Mouse (Mus musculus) urinary bladder, adult 18-20 months (tissue): Measurements from ENCODE around the gene Supt5.
"Not testable (repeated sequence)": the region's sequence is repeated elsewhere in the genome, so short reads cannot be mapped to it uniquely, and the experiment has no call there.

Source experiments
- DNase-seq, 2 experiments: peaks; one replicate each; pipeline ENCODE4 v3.0.0; 2022; ENCODE audit warnings: low spot score in 2 of 2, mixed read lengths in 2 of 2

Gene Supt5

GRCm38 (mm10) chr7:28338108-28338998 lies at the start of gene Supt5:
Gene Supt5 (minus strand): TSS chr7:28338746.
- peak; percentile 94 to 96 for DNase-seq

- not testable (repeated sequence) for DNase-seq
Observed at GRCm38 (mm10) chr7:28387384-28387783, 48.8 kb upstream of the Supt5 start.

- DNase-seq: not testable (repeated sequence)
Observed at GRCm38 (mm10) chr7:28386877-28387276, 48.3 kb upstream of the Supt5 start.

- peak; percentile 68 to 69 for DNase-seq
Observed at GRCm38 (mm10) chr7:28386462-28386861, 47.9 kb upstream of the Supt5 start.

- DNase-seq: no peak
Observed at GRCm38 (mm10) chr7:28386007-28386406, 47.5 kb upstream of the Supt5 start.

- DNase-seq: no peak
Observed at GRCm38 (mm10) chr7:28385196-28385595, 46.6 kb upstream of the Supt5 start.

GRCm38 (mm10) chr7:28384162-28384561 lies 45.6 kb upstream of the Supt5 start:
- DNase-seq: no peak

- no peak for DNase-seq
Observed at GRCm38 (mm10) chr7:28383606-28384005, 45.1 kb upstream of the Supt5 start.

GRCm38 (mm10) chr7:28382981-28383396 lies 44.4 kb upstream of the Supt5 start:
- DNase-seq: peak; percentile 40 to 71

GRCm38 (mm10) chr7:28382347-28382951 lies 43.9 kb upstream of the Supt5 start:
- peak in 1 of 2 experiments; percentile 27 for DNase-seq

GRCm38 (mm10) chr7:28381938-28382337 lies 43.4 kb upstream of the Supt5 start:
- DNase-seq: peak; percentile 68 to 85

- DNase-seq: peak; percentile 75 to 89
Observed at GRCm38 (mm10) chr7:28381017-28381790, 42.7 kb upstream of the Supt5 start.

GRCm38 (mm10) chr7:28380237-28381016 lies 41.9 kb upstream of the Supt5 start, which contains the start of gene Zfp36:
Gene Zfp36 (minus strand): TSS chr7:28380253.
- DNase-seq: no peak

GRCm38 (mm10) chr7:28378769-28379651 lies 40.5 kb upstream of the Supt5 start:
- DNase-seq: peak; percentile 94 to 97

- DNase-seq: peak; percentile 86
Observed at GRCm38 (mm10) chr7:28378066-28378690, 39.6 kb upstream of the Supt5 start.

- DNase-seq: peak in 1 of 2 experiments; percentile 37
Observed at GRCm38 (mm10) chr7:28377190-28378065, 38.9 kb upstream of the Supt5 start.

- DNase-seq: peak; percentile 73 to 86
Observed at GRCm38 (mm10) chr7:28376011-28376771, 37.6 kb upstream of the Supt5 start.
